Mouse (Mus musculus) spleen, adult 2 months (tissue): ENCODE results near the gene Polr3f. TPM values are rescaled to one million over a fixed set of nuclear protein-coding genes. Genes with fewer than 3 reads are reported as not detected.

Experiments used
- DNase-seq, 2 experiments: peaks; one replicate each; pipeline versions ENCODE4 v3.0.0 to v3.0.0-alpha.2; 2012 to 2021; ENCODE audit warnings: low spot score in 2 of 2, low read depth in 1 of 2
- H3K27ac ChIP-seq: fragments of 200-500 bp; 2 replicates; pipeline ENCODE4 v1.5.1; 2012; ENCODE audit warnings: low read length, inconsistent platforms; ENCODE audit not compliant: insufficient read depth
- H3K27me3 ChIP-seq: fragments of 200-500 bp; 2 replicates; pipeline ENCODE4 v1.6.1; 2012; ENCODE audit warnings: mild to moderate bottlenecking, moderate library complexity, low read length, inconsistent platforms; ENCODE audit not compliant: control insufficient read depth, insufficient read depth
- H3K36me3 ChIP-seq: fragments of 200-500 bp; 2 replicates; pipeline ENCODE4 v1.6.1; 2012; ENCODE audit warnings: mild to moderate bottlenecking, low read length, inconsistent platforms; ENCODE audit not compliant: control insufficient read depth, insufficient read depth
- H3K4me1 ChIP-seq: fragments of 200-500 bp; 2 replicates; pipeline ENCODE4 v1.6.1; 2011; ENCODE audit warnings: inconsistent platforms; ENCODE audit not compliant: control insufficient read depth, insufficient read depth, insufficient read length
- H3K4me3 ChIP-seq: fragments of 200-500 bp; 2 replicates; pipeline ENCODE4 v1.5.1; 2011; ENCODE audit warnings: mild to moderate bottlenecking, inconsistent platforms; ENCODE audit not compliant: insufficient read depth, insufficient read length; ENCODE audit errors: extremely low read depth
- CTCF ChIP-seq: fragments of 200-500 bp; IDR thresholded peaks from 2 replicates; pipeline ENCODE4 v1.5.1; 2011; ENCODE audit warnings: mild to moderate bottlenecking, inconsistent platforms; ENCODE audit not compliant: insufficient read depth, insufficient read length, insufficient replicate concordance; ENCODE audit errors: extremely low read depth
- POLR2A ChIP-seq: fragments of 200-500 bp; IDR thresholded peaks from 2 replicates; pipeline ENCODE4 v1.6.1; 2011; ENCODE audit warnings: low read depth, low read length, inconsistent platforms
- WGBS: fragments of 180-500 bp; shearing (Covaris S2); methylation state at CpG from one replicate; pipeline ENCODE4 v1.1.7; 2018; 5-methylcytosine and 5-hydroxymethylcytosine counted together
- polyA plus RNA-seq: library from polyadenylated mRNA; depleted of rRNA; stranded (reverse); fragments of >200 nt; gene quantifications from 2 replicates; pipeline ENCODE4 v1.2.3, GENCODE M21; 2012

The Polr3f gene
- polyA plus RNA-seq, 1 experiment = 4.8 TPM

DNA sequence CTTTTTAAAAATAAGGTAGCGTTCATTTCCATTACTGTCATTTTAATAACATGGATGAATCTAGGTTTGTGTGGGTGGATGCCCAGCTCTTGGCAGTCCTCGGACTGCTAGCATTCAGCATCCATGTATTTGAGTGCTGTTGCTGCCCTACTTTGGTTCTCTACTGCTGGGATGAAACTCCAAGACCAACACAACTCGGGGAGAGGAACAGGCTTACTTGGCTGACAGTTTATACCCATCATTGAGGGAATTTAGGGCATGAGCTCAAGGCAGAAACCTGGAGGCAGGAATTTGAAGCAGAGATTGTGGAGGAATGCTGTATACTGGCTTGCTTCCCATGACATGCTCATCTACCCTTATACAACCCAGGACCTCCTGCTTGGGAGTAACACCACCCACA, 12.9 kb upstream of the Polr3f start:
- WGBS = 82% methylated on average over 3 of the region's 3 CpGs
- Histone ChIP-seq H3K4me3 (no peak overlapping the region), H3K4me1 (no peaks in the 10 kb centered on the region), H3K36me3 (no peaks in the 10 kb centered on the region), H3K27me3 (no peaks in the 10 kb centered on the region), H3K27ac (no peak overlapping the region)
- no peak for DNase-seq
- TF ChIP-seq CTCF = no peak
- no peak for TF ChIP-seq POLR2A

DNA sequence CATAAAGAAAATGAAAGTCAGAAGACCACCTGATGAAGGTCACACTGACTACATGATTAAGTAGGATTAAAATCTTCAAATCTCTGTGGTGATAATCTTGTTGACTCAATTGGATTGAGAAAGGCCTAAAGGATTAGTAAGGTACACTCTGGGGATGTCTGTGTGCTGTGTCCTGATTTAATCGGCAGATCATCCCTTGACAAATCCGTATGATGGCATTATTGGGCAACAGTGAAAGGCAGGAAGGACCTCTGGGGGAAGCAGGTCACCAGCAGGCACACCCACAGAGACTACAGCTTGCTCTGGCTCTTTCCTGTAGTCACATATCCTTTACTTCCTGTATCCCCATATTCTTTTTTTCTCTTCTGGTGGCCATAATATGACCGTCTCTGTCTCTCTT, 7.7 kb upstream of the Polr3f start:
- WGBS = 69% methylated on average over 3 of the region's 3 CpGs
- DNase-seq = no peak
- no peak for TF ChIP-seq POLR2A
- TF ChIP-seq CTCF = no peak
- no peaks in the 10 kb centered on the region for H3K36me3 ChIP-seq
- H3K4me1 ChIP-seq = no peaks in the 10 kb centered on the region
- no peaks in the 10 kb centered on the region for H3K27me3 ChIP-seq
- H3K4me3 ChIP-seq = no peak overlapping the region
- H3K27ac ChIP-seq = no peak overlapping the region

DNA sequence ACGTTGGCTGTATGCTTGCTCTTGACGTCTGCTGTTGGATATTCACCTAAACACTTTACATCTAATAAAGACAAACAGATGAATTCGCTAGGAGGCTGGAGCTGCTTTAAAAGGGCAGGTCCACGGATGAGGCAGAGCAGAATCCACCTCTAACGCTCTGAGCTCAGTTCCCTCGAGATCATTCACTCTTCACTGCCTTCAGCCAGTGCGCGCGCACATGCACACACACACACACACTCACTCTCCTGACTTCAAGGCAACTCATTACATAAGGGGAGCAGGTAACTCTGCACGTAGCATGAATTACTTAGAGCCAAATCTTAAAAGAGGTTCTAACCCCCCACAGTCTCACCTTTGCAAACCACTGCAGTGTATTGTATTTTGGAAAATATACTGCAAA, 1.7 kb upstream of the Polr3f start:
- TF ChIP-seq CTCF = no peak
- TF ChIP-seq POLR2A = no peak

DNA sequence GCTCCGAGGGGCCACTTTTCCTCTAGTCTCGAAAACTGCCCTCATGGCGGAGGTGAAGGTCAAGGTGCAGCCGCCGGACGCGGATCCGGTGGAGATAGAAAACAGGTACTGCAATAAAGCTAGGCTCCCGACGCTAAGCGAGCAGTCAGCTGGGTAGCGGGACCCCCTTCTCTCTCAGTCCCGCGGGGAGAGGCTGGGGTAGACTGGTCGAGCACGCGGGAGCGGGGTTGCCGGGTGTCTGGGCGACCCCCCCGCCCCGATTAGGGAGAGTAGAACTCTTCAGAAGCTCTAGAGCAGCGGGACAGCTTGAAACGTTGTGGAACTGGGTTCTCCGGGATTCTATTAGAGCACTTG, 280 bp downstream of the Polr3f start:
- 2% methylated on average over 25 of the region's 25 CpGs for WGBS
- TF ChIP-seq CTCF (no peak), POLR2A (no peak)
- H3K27ac ChIP-seq = peak overlapping the region; percentile 96
- peak overlapping the region; percentile 78 for H3K4me3 ChIP-seq
- H3K4me1 ChIP-seq = peaks cover 5% of the 10 kb centered on the region
- DNase-seq = peak in 1 of 2 experiments; percentile 4
- H3K27me3 ChIP-seq = no peaks in the 10 kb centered on the region; the same call in 1 of the 2 replicates
- H3K36me3 ChIP-seq = peaks cover 8% of the 10 kb centered on the region

More for the DNA sequence above, 1.7 kb upstream of the Polr3f start:
- Histone ChIP-seq H3K27me3 (no peaks in the 10 kb centered on the region; the same call in 1 of the 2 replicates), H3K27ac (no peak overlapping the region), H3K36me3 (peaks cover 3% of the 10 kb centered on the region; the same call in 1 of the 2 replicates), H3K4me1 (peaks cover 5% of the 10 kb centered on the region), H3K4me3 (no peak overlapping the region)
- WGBS = 58% methylated on average over 10 of the region's 10 CpGs
- no peak for DNase-seq

DNA sequence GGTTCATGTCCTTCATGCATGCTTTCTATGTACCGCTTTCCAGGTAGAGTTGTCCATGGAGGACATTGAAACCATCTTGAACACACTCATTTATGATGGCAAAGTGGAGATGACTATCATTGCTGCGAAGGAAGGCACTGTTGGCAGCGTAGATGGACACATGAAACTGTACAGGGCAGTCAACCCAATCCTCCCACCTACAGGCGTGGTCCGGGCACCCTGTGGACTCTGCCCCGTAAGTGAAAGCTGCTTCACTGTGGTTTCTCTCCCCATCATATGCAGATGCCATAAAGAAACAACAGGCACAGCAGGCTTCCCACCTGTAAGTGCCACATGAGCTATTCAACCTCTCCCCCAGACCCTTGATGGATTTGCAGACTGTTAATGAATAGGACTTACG, 9.6 kb downstream of the Polr3f start:
- H3K27me3 ChIP-seq = no peaks in the 10 kb centered on the region
- no peak overlapping the region for H3K27ac ChIP-seq
- WGBS = 96% methylated on average over 7 of the region's 7 CpGs
- DNase-seq = no peak
- peaks cover 50% of the 10 kb centered on the region for H3K36me3 ChIP-seq
- no peaks in the 10 kb centered on the region for H3K4me1 ChIP-seq
- no peak overlapping the region for H3K4me3 ChIP-seq
- TF ChIP-seq CTCF (no peak), POLR2A (no peak)

DNA sequence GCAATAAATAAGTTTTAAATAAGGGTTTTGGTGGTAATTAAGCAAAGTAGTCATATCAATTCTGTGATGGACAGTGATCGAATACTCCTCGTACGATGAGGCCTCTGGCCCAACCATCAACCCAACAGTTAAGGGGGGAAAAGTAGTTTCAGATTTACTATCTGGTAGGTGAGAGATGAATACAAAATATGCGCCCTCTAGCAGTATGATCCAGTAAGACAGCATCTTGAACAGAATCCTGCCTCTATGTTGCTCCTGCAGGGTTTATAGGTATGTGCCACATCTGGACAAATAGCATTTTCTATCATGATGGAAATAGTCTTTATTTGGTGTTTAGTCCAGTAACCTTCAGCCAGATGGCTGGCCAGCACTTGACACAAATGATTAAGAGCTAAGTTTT, 13.7 kb downstream of the Polr3f start:
- no peaks in the 10 kb centered on the region for H3K27me3 ChIP-seq
- WGBS = 83% methylated on average over 4 of the region's 4 CpGs
- no peak overlapping the region for H3K4me3 ChIP-seq
- peaks cover 29% of the 10 kb centered on the region for H3K36me3 ChIP-seq
- no peak overlapping the region for H3K27ac ChIP-seq
- TF ChIP-seq CTCF (no peak), POLR2A (no peak)
- H3K4me1 ChIP-seq = no peaks in the 10 kb centered on the region
- no peak for DNase-seq

DNA sequence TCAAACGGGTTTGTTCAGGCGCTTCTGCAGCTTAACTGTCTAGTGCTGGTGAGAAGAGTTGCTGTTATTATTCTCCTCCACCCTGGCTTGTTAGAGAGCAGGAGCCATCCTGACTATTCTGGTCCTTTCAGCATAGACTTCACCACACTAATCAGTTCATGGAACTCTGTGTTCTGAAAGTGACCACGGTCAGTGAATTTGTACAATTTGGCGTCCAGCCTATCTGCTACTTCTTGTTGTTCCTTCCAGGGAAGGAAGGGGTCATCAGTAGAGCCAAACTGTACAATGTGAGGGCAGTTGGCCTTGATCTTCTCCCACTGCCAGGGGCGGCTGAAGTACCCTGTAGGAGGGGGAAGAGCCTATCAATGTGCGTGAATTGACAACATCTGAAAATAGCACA, 16.2 kb downstream of the Polr3f start:
- 86% methylated on average over 6 of the region's 6 CpGs for WGBS
- no peak for DNase-seq
- no peaks in the 10 kb centered on the region for H3K4me1 ChIP-seq
- no peaks in the 10 kb centered on the region for H3K27me3 ChIP-seq
- TF ChIP-seq CTCF (no peak), POLR2A (no peak)
- no peak overlapping the region for H3K4me3 ChIP-seq
- H3K36me3 ChIP-seq = peaks cover 15% of the 10 kb centered on the region
- no peak overlapping the region for H3K27ac ChIP-seq

DNA sequence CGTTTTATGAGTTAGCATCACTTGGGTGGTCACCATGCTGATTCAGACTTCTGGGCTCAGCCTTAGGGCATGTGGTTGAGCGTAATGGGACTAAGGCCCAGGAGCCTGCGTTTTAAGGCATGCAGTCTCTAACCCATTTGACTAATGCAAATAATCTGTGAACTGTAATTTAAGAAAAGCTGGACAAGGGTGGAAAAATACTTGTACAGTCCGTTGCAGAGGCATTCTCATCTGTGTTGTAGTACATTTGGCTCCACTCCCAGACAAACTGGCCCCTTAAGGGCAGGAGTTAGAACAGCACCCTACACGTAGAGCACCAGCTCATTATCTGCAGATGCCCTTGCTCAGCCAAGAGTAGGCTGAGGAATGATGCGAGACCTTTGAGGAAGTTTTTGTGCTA, 17.1 kb downstream of the Polr3f start:
- Histone ChIP-seq H3K4me1 (no peaks in the 10 kb centered on the region), H3K27ac (no peak overlapping the region), H3K36me3 (peaks cover 10% of the 10 kb centered on the region; the same call in 1 of the 2 replicates), H3K4me3 (no peak overlapping the region), H3K27me3 (no peaks in the 10 kb centered on the region)
- TF ChIP-seq POLR2A = no peak
- no peak for TF ChIP-seq CTCF
- no peak for DNase-seq
- 89% methylated on average over 6 of the region's 6 CpGs for WGBS
